Mouse (Mus musculus) stomach, postnatal 0 days (tissue): ENCODE results near the gene Emc10. TPM values are rescaled to one million over a fixed set of nuclear protein-coding genes. Genes with fewer than 3 reads are reported as not detected.

Experiments used
- ATAC-seq: fragments of 200-750 bp; cut with Nextera tagmentation; 2 replicates; pipeline ENCODE4 v1.8.0; 2017; ENCODE audit not compliant: low FRiP score, low TSS enrichment
- DNase-seq: peaks from one replicate; pipeline ENCODE4 v3.0.0-alpha.2; 2016; ENCODE audit warnings: low spot score
- H3K27ac ChIP-seq: fragments of 300-500 bp; sonication (generic); replicated peaks from 2 replicates; pipeline ENCODE4 v1.5.1; 2014; ENCODE audit warnings: mild to moderate bottlenecking, control low read depth
- H3K27me3 ChIP-seq: fragments of 300-500 bp; sonication (generic); 2 replicates; pipeline ENCODE4 v1.6.1; 2014; ENCODE audit warnings: low read length; ENCODE audit not compliant: control insufficient read depth, insufficient read depth
- H3K36me3 ChIP-seq: fragments of 300-500 bp; sonication (generic); 2 replicates; pipeline ENCODE4 v1.6.1; 2014; ENCODE audit warnings: low read length, mixed read lengths; ENCODE audit not compliant: control insufficient read depth, insufficient read depth
- H3K4me1 ChIP-seq: fragments of 300-500 bp; sonication (generic); replicated peaks from 2 replicates; pipeline ENCODE4 v1.6.1; 2014; ENCODE audit warnings: antibody characterized with exemption; ENCODE audit not compliant: control insufficient read depth, insufficient read depth
- H3K4me2 ChIP-seq: fragments of 300-500 bp; sonication (generic); replicated peaks from 2 replicates; pipeline ENCODE4 v1.6.1; 2014; ENCODE audit warnings: low read depth, mild to moderate bottlenecking, control low read depth, moderate library complexity
- H3K4me3 ChIP-seq: fragments of 300-500 bp; sonication (generic); 2 replicates; pipeline ENCODE4 v1.5.1; 2014; ENCODE audit warnings: low read depth, low read length, control low read depth
- H3K9ac ChIP-seq: fragments of 300-500 bp; sonication (generic); 2 replicates; pipeline ENCODE4 v1.6.1; 2014; ENCODE audit warnings: mild to moderate bottlenecking, low read length, control low read depth, mixed read lengths
- H3K9me3 ChIP-seq: fragments of 300-500 bp; sonication (generic); 2 replicates; pipeline ENCODE4 v1.6.1; 2016; ENCODE audit warnings: low read length; ENCODE audit not compliant: control insufficient read depth
- CTCF ChIP-seq: IDR thresholded peaks from 2 replicates; pipeline ENCODE4 v1.5.1; 2016; ENCODE audit warnings: antibody characterized with exemption, low read depth, mild to moderate bottlenecking, moderate library complexity
- EP300 ChIP-seq: optimal IDR thresholded peaks from 2 replicates; pipeline ENCODE3; 2016; ENCODE audit warnings: antibody characterized with exemption
- WGBS: fragments of 180-500 bp; shearing (Covaris S2); extraction: QIAGEN DNeasy Blood & Tissue Kit; methylation state at CpG from one replicate; pipeline ENCODE4 v1.1.7; 2014; 5-methylcytosine and 5-hydroxymethylcytosine counted together
- polyA plus RNA-seq: library from polyadenylated mRNA; unstranded; fragments of >200 nt; fragmentation: Nextera tagmentation; extraction: Ambion mirVana; gene quantifications from 2 replicates; pipeline ENCODE4 v1.2.1, GENCODE M21; 2015

Gene Emc10
- polyA plus RNA-seq, 1 experiment from 2014 or later = 60.7 TPM

- no peak overlapping the region for H3K4me2 ChIP-seq
- H3K4me3 ChIP-seq = no peak overlapping the region
- no peak overlapping the region for H3K9ac ChIP-seq
- no peak for TF ChIP-seq EP300
- TF ChIP-seq CTCF = no peak
- no peak for ATAC-seq
- no peak overlapping the region for H3K27ac ChIP-seq
- no peak for DNase-seq
- WGBS = 67% methylated on average over 1 of the region's 1 CpGs
- H3K27me3 ChIP-seq = no peaks in the 10 kb centered on the region
- H3K4me1 ChIP-seq = peaks cover 5% of the 10 kb centered on the region
- no peaks in the 10 kb centered on the region for H3K9me3 ChIP-seq
- no peaks in the 10 kb centered on the region for H3K36me3 ChIP-seq
Measured at GRCm38 (mm10) chr7:44498922-44499321, 2.6 kb upstream of the Emc10 start.

GRCm38 (mm10) chr7:44497361-44498055 is 1.2 kb upstream of the Emc10 start:
- Histone ChIP-seq H3K36me3 (peaks cover 3% of the 10 kb centered on the region; the same call in 1 of the 2 replicates), H3K4me2 (peak overlapping the region; percentile 86; the same call in 1 of the 2 replicates), H3K4me1 (peaks cover 5% of the 10 kb centered on the region), H3K9ac (no peak overlapping the region), H3K9me3 (no peaks in the 10 kb centered on the region), H3K27ac (no peak overlapping the region), H3K27me3 (no peaks in the 10 kb centered on the region), H3K4me3 (no peak overlapping the region)
- DNase-seq (no peak), ATAC-seq (no peak)
- WGBS = 82% methylated on average over 10 of the region's 10 CpGs
- TF ChIP-seq CTCF = no peak
- TF ChIP-seq EP300 = no peak

GRCm38 (mm10) chr7:44496771-44497109 is 411 bp upstream of the Emc10 start:
- H3K4me2 ChIP-seq = peak overlapping the region; percentile 86
- peak overlapping the region; percentile 79 for H3K4me3 ChIP-seq
- no peaks in the 10 kb centered on the region for H3K27me3 ChIP-seq
- under 1% methylated on average over 26 of the region's 26 CpGs for WGBS
- H3K36me3 ChIP-seq = peaks cover 6% of the 10 kb centered on the region
- H3K4me1 ChIP-seq = peaks cover 5% of the 10 kb centered on the region
- DNase-seq = no peak
- no peaks in the 10 kb centered on the region for H3K9me3 ChIP-seq
- H3K27ac ChIP-seq = peak overlapping the region; percentile 74
- no peak for ATAC-seq
- H3K9ac ChIP-seq = peak overlapping the region; percentile 74
- no peak for TF ChIP-seq EP300
- TF ChIP-seq CTCF = peak; percentile 40; the same call in 1 of the 2 replicates

GRCm38 (mm10) chr7:44495086-44495485 is 1.2 kb downstream of the Emc10 start:
- Histone ChIP-seq H3K4me3 (no peak overlapping the region), H3K4me2 (no peak overlapping the region; the same call in 1 of the 2 replicates), H3K27me3 (no peaks in the 10 kb centered on the region), H3K27ac (no peak overlapping the region), H3K36me3 (peaks cover 14% of the 10 kb centered on the region), H3K9ac (peak overlapping the region; percentile 83; the same call in 1 of the 2 replicates), H3K9me3 (no peaks in the 10 kb centered on the region), H3K4me1 (peaks cover 5% of the 10 kb centered on the region)
- DNase-seq (no peak), ATAC-seq (no peak)
- no peak for TF ChIP-seq CTCF
- no peak for TF ChIP-seq EP300
- WGBS = 74% methylated on average over 7 of the region's 7 CpGs

GRCm38 (mm10) chr7:44494681-44495080 is 1.6 kb downstream of the Emc10 start:
- no peak for DNase-seq
- TF ChIP-seq CTCF = no peak
- no peak for TF ChIP-seq EP300
- H3K4me3 ChIP-seq = no peak overlapping the region
- no peak overlapping the region for H3K4me2 ChIP-seq
- no peak overlapping the region for H3K9ac ChIP-seq
- H3K27me3 ChIP-seq = no peaks in the 10 kb centered on the region
- no peaks in the 10 kb centered on the region for H3K9me3 ChIP-seq
- ATAC-seq = no peak
- no peak overlapping the region for H3K27ac ChIP-seq
- H3K36me3 ChIP-seq = peaks cover 16% of the 10 kb centered on the region
- H3K4me1 ChIP-seq = peaks cover 5% of the 10 kb centered on the region
- 87% methylated on average over 12 of the region's 12 CpGs for WGBS

GRCm38 (mm10) chr7:44492166-44492826 is 4.0 kb downstream of the Emc10 start:
- Histone ChIP-seq H3K27ac (no peak overlapping the region), H3K4me2 (no peak overlapping the region), H3K4me1 (peaks cover 5% of the 10 kb centered on the region), H3K27me3 (no peaks in the 10 kb centered on the region), H3K36me3 (peaks cover 19% of the 10 kb centered on the region), H3K4me3 (no peak overlapping the region), H3K9ac (no peak overlapping the region), H3K9me3 (no peaks in the 10 kb centered on the region)
- no peak for DNase-seq
- no peak for ATAC-seq
- WGBS = 94% methylated on average over 21 of the region's 21 CpGs
- TF ChIP-seq CTCF (no peak), EP300 (no peak)
